Mouse (Mus musculus) cerebellum, adult 2 months (tissue): ENCODE data around the gene Ovca2.

Experiments
- CTCF ChIP-seq: fragments of 200-500 bp; IDR thresholded peaks from 2 replicates; pipeline ENCODE4 v1.5.1; 2011; ENCODE audit warnings: low read depth, mild to moderate bottlenecking, control low read depth, low read length, moderate library complexity, borderline replicate concordance; ENCODE audit not compliant: insufficient read depth
- POLR2A ChIP-seq: fragments of 200-500 bp; IDR thresholded peaks from 2 replicates; pipeline ENCODE4 v1.6.1; 2011; ENCODE audit warnings: low read length, control low read depth, borderline replicate concordance; ENCODE audit not compliant: insufficient read depth

- TF ChIP-seq CTCF (no peak), POLR2A (no peak)
Measured at GRCm38 (mm10) chr11:75126384-75126783, 52.3 kb downstream of the Ovca2 start.
